Mouse (Mus musculus): ENCODE measurements around the gene Gm21319. TPM values are rescaled to one million over a fixed set of nuclear protein-coding genes. Genes with fewer than 3 reads are reported as not detected.
"Not testable (repeated sequence)": the region's sequence is repeated elsewhere in the genome, so short reads cannot be mapped to it uniquely, and the experiment has no call there.

Gm21319 gene
- not detected for polyA plus RNA-seq (2012; fragmentation: generic; extraction: Trizol)

DNA sequence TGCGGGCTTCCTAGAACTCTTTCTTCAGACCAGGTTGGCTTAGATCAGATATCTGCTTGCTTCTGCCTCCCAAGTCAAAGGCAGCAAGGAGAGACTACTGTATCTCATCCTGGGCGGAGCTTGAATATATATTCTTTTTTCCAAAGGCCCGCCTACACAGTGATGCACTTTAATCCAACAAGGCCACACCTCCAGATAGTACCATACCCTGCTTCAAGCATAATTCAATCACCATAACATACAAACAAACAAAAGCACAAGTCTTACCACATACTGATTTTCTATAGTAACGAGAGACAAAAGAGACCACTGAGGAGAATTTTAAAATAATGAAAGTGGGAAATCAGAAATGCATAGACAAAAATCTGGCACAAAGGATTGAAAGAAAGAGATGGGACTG is at the start of gene Gm21319:
TSS of gene Gm21319 (minus strand) at position 101 of the 400 bp plus-strand sequence.
- not testable (repeated sequence) for H3K4me3 ChIP-seq; H3K4me2 ChIP-seq (ENCODE audit: low read depth); H3ac ChIP-seq (ENCODE audit: control insufficient read depth, insufficient read length); H3K79me2 ChIP-seq (ENCODE audit: control insufficient read depth, insufficient read depth); H3K36me3 ChIP-seq (ENCODE audit: control insufficient read depth, insufficient read depth); H3K27me3 ChIP-seq (ENCODE audit: control insufficient read depth, insufficient read depth, insufficient read length)

DNA sequence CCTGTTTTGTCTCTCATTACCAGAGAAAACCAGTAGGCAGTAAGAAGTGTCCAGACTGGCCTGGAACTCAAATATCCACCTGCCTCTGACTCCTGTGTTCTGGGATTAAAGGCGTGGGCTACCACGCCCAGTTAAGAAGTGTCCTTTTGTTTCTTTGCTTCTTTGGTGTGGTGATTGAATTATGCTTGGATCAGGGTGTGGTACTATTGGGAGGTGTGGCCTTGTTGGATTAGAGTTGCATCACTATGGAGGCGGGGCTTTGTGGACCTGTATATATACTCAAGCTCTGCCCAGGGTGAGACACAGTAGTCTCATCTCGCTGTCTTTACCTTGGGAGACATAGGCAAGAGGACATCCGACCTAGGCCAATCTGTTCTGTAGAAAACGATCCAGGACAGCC is 40.7 kb upstream of the Gm21319 start, which contains the start of gene BB287469:
TSS of gene BB287469 (plus strand) at position 301 of the 400 bp plus-strand sequence.
- H3K4me3 ChIP-seq; H3K36me3 ChIP-seq (ENCODE audit: control insufficient read depth, insufficient read depth); H3K4me2 ChIP-seq (ENCODE audit: low read depth); H3ac ChIP-seq (ENCODE audit: control insufficient read depth, insufficient read length); H3K27me3 ChIP-seq (ENCODE audit: control insufficient read depth, insufficient read depth, insufficient read length); H3K79me2 ChIP-seq (ENCODE audit: control insufficient read depth, insufficient read depth): not testable (repeated sequence)

DNA sequence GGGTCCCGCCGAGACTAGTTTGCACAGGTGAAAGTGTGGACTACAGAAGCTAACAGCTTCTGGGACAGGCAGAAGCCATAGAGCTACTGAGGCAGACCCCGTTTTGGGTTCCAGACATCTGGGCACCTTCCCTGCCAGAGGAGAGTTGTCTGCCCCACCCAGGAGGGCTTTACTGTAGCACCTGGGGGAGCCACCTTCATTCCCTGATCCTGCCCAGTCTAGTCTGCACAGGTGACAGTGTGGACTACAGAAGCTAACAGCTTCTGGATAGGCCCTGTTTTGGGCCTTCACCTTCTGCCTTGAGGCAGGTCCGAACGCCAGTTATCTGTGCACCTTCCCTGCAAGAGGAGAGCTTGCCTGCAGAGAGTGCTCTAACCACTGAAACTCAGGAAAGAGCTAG is 22.4 kb upstream of the Gm21319 start:
- not testable (repeated sequence) for H3K4me3 ChIP-seq; H3K79me2 ChIP-seq (ENCODE audit: control insufficient read depth, insufficient read depth); H3ac ChIP-seq (ENCODE audit: control insufficient read depth, insufficient read length); H3K27me3 ChIP-seq (ENCODE audit: control insufficient read depth, insufficient read depth, insufficient read length); H3K36me3 ChIP-seq (ENCODE audit: control insufficient read depth, insufficient read depth); H3K4me2 ChIP-seq (ENCODE audit: low read depth)

DNA sequence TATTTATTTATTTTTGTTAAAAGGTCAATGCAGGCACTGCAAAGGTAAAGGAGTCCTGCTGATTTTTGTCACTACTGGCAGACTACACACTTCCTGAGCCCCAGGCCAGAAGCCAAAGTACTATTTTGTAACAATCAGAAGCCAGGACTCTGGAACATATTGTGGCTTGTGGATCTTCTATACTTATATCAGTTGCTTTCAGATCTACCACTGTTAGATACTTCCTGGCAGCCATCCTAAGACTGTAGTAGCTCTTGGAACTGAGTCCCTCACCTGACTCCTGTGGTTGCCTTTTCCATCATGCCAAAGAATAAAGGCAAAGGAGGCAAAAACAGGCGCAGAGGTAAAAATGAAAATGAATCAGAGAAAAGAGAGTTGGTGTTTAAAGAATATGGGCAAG is 19.7 kb upstream of the Gm21319 start, which contains the start of gene Gm21936:
TSS of gene Gm21936 (plus strand) at position 301 of the 400 bp plus-strand sequence.
- not testable (repeated sequence) for H3K79me2 ChIP-seq (ENCODE audit: control insufficient read depth, insufficient read depth); H3ac ChIP-seq (ENCODE audit: control insufficient read depth, insufficient read length); H3K36me3 ChIP-seq (ENCODE audit: control insufficient read depth, insufficient read depth); H3K4me3 ChIP-seq; H3K27me3 ChIP-seq (ENCODE audit: control insufficient read depth, insufficient read depth, insufficient read length); H3K4me2 ChIP-seq (ENCODE audit: low read depth)

Other genes starting within 250 kb of the Gm21319 start
- 0.19 TPM for gene Oog1, start 173.1 kb downstream of the Gm21319 start, polyA plus RNA-seq (2012; fragmentation: generic; extraction: Trizol)
- gene Gm4027, start 156.9 kb downstream of the Gm21319 start, polyA plus RNA-seq (2012; fragmentation: generic; extraction: Trizol), result 0.98 TPM
- gene Gm16381, start 131.1 kb downstream of the Gm21319 start, polyA plus RNA-seq (2012; fragmentation: generic; extraction: Trizol), result 0.88 TPM
- 0.16 TPM for gene Gm21936, start 19.8 kb upstream of the Gm21319 start, polyA plus RNA-seq (2012; fragmentation: generic; extraction: Trizol)
- not detected for gene BB287469, start 40.8 kb upstream of the Gm21319 start, polyA plus RNA-seq (2012; fragmentation: generic; extraction: Trizol)
- gene Gm2001, start 66.6 kb upstream of the Gm21319 start, polyA plus RNA-seq (2012; fragmentation: generic; extraction: Trizol), result 0.88 TPM
- gene Gm2016, start 98.3 kb upstream of the Gm21319 start, polyA plus RNA-seq (2012; fragmentation: generic; extraction: Trizol), result 0.23 TPM
- gene Gm2022, start 119.6 kb upstream of the Gm21319 start, polyA plus RNA-seq (2012; fragmentation: generic; extraction: Trizol), result not detected
- gene Gm2035, start 144.1 kb upstream of the Gm21319 start, polyA plus RNA-seq (2012; fragmentation: generic; extraction: Trizol), result not detected
- gene Gm2042, start 178.3 kb upstream of the Gm21319 start, polyA plus RNA-seq (2012; fragmentation: generic; extraction: Trizol), result 0.16 TPM
- gene Gm2075, start 236.1 kb upstream of the Gm21319 start, polyA plus RNA-seq (2012; fragmentation: generic; extraction: Trizol), result 0.17 TPM
- not detected for gene Gm6803, start 243.0 kb upstream of the Gm21319 start, polyA plus RNA-seq (2012; fragmentation: generic; extraction: Trizol)

All from myocyte (in vitro differentiated cells).